Mouse (Mus musculus): ENCODE results near the gene Rnf207. TPM values are rescaled to one million over a fixed set of nuclear protein-coding genes. Genes with fewer than 3 reads are reported as not detected.
A peak's percentile ranks its signal among the peaks of the same experiment; 100 is the strongest.

Gene Rnf207
- total and polyA plus RNA-seq, 2 experiments from 2014 or later = 7.2 to 15.2 TPM

DNA sequence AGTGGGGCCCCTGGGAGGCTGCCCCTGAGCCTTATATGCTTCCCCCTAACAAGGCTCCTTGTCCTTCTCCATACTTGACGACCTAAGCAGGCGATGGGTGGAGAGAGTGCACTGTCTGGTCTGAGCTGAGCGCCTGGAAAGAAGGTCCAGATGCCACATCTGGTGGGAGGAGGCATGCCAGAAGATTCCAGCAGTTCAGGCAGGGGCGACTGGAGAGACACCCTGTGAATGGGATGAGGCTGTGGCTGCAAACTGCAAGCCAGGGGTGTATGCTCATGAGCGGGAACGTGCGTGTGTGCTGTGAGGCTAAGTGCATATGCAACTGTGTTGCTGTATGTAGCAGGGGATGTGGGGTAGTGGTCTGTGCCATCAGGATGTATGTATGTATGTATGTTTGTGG, 46.8 kb downstream of the Rnf207 start:
- Histone ChIP-seq H3K4me2 (ENCODE audit: low read depth, low read length, poor library complexity, severe bottlenecking) (no peak overlapping the region), H3K9me3 (ENCODE audit: low read length) (no peaks in the 10 kb centered on the region), H3K27ac (ENCODE audit: low read depth, low read length) (no peak overlapping the region), H3K36me3 (ENCODE audit: insufficient read depth, low read length) (peaks cover 25% of the 10 kb centered on the region), H3K9ac (replicated peaks; ENCODE audit: low read length, poor library complexity, severe bottlenecking) (no peak overlapping the region), H3K4me3 (ENCODE audit: low read depth, low read length) (no peak overlapping the region), H3K27me3 (ENCODE audit: insufficient read depth, low read length) (no peaks in the 10 kb centered on the region; the same call in 1 of the 2 replicates), H3K4me1 (ENCODE audit: insufficient read depth, low read length) (peaks cover 10% of the 10 kb centered on the region; the same call in 1 of the 2 replicates)
- ATAC-seq (ENCODE audit: low FRiP score) = no peak
- no peak for DNase-seq (ENCODE audit: low spot score)
- TF ChIP-seq CTCF (IDR thresholded peaks at IDR 0.05) = no peak
- WGBS = 72% methylated on average over 7 of the region's 7 CpGs

DNA sequence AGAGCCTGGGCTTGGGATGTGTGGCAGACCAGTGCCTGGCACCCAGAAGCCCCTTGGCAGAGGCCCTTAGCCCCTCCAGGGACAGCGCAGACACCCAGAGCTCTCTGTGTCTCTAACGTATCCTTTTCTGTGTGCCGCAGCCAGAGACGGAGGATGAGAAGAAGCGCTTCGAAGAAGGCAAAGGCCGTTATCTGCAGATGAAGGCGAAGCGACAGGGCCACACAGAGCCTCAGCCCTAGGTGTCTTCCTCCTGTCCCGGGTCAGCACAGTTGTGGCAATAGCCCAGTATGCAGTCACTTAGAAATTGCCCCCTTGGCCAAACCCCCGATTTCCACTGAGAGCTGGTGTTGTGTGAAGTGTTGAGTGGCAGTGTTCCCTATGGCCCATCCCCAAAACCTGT, 47.5 kb downstream of the Rnf207 start:
- H3K4me3 ChIP-seq (ENCODE audit: low read depth, low read length) = no peak overlapping the region
- peaks cover 25% of the 10 kb centered on the region for H3K36me3 ChIP-seq (ENCODE audit: insufficient read depth, low read length)
- H3K9me3 ChIP-seq (ENCODE audit: low read length) = no peaks in the 10 kb centered on the region
- no peak overlapping the region for H3K27ac ChIP-seq (ENCODE audit: low read depth, low read length)
- no peak for ATAC-seq (ENCODE audit: low FRiP score)
- no peak for TF ChIP-seq CTCF (IDR thresholded peaks at IDR 0.05)
- no peak overlapping the region for H3K4me2 ChIP-seq (ENCODE audit: low read depth, low read length, poor library complexity, severe bottlenecking)
- H3K27me3 ChIP-seq (ENCODE audit: insufficient read depth, low read length) = no peaks in the 10 kb centered on the region; the same call in 1 of the 2 replicates
- DNase-seq (ENCODE audit: low spot score) = no peak
- H3K9ac ChIP-seq (replicated peaks; ENCODE audit: low read length, poor library complexity, severe bottlenecking) = no peak overlapping the region
- WGBS = 92% methylated on average over 11 of the region's 11 CpGs
- H3K4me1 ChIP-seq (ENCODE audit: insufficient read depth, low read length) = peaks cover 10% of the 10 kb centered on the region; the same call in 1 of the 2 replicates

DNA sequence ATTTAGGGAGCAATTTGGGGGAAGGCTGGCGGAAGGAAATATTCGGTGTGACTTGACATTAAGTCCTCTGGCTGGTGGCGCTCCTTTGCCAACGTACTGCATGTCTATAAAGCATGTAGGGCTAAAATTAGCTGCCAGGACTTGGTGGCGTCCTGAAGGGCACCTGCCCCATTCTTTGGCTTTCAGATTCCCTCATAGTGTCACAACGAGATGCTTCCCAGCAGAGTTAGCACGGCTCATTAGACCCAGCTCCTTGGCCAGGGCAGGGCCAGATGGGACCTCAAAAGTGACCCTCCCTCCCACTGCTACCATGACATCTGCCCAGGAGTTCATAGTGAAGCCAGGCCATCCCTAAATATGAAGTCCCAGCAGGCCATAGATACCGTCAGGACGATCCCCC, 48.2 kb downstream of the Rnf207 start:
- Histone ChIP-seq H3K9me3 (ENCODE audit: low read length) (no peaks in the 10 kb centered on the region), H3K4me3 (ENCODE audit: low read depth, low read length) (no peak overlapping the region), H3K36me3 (ENCODE audit: insufficient read depth, low read length) (peaks cover 25% of the 10 kb centered on the region), H3K27ac (ENCODE audit: low read depth, low read length) (no peak overlapping the region), H3K4me1 (ENCODE audit: insufficient read depth, low read length) (peaks cover 10% of the 10 kb centered on the region; the same call in 1 of the 2 replicates), H3K9ac (replicated peaks; ENCODE audit: low read length, poor library complexity, severe bottlenecking) (no peak overlapping the region), H3K27me3 (ENCODE audit: insufficient read depth, low read length) (no peaks in the 10 kb centered on the region; the same call in 1 of the 2 replicates), H3K4me2 (ENCODE audit: low read depth, low read length, poor library complexity, severe bottlenecking) (no peak overlapping the region)
- DNase-seq (ENCODE audit: low spot score) (no peak), ATAC-seq (ENCODE audit: low FRiP score) (no peak)
- 80% methylated on average over 9 of the region's 9 CpGs for WGBS
- no peak for TF ChIP-seq CTCF (IDR thresholded peaks at IDR 0.05)

DNA sequence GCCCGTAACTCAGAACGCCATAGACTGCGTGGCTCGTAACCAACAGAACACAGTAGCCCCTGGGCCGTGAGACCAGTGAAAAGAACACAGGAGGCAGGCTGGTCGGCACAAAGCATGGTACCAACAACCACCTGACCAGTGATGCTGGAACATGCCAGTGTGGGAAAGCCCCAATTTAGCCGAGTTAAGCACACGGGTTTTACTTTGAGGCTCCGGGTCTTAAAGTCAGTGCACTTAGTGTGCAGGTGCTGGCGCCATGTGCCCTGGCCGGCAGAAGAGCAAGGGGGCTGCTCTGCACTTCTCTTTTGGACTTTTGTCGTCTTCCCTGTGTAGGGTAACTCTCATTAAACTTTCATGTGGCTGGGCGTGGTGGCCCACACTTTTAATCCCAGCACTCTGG, 48.8 kb downstream of the Rnf207 start:
- ATAC-seq (ENCODE audit: low FRiP score) (no peak), DNase-seq (ENCODE audit: low spot score) (no peak)
- TF ChIP-seq CTCF (IDR thresholded peaks at IDR 0.05) = no peak
- no peak overlapping the region for H3K9ac ChIP-seq (replicated peaks; ENCODE audit: low read length, poor library complexity, severe bottlenecking)
- H3K36me3 ChIP-seq (ENCODE audit: insufficient read depth, low read length) = peaks cover 25% of the 10 kb centered on the region
- peaks cover 7% of the 10 kb centered on the region; the same call in 1 of the 2 replicates for H3K4me1 ChIP-seq (ENCODE audit: insufficient read depth, low read length)
- no peak overlapping the region for H3K4me2 ChIP-seq (ENCODE audit: low read depth, low read length, poor library complexity, severe bottlenecking)
- H3K4me3 ChIP-seq (ENCODE audit: low read depth, low read length) = no peak overlapping the region
- no peaks in the 10 kb centered on the region for H3K27me3 ChIP-seq (ENCODE audit: insufficient read depth, low read length)
- H3K9me3 ChIP-seq (ENCODE audit: low read length) = no peaks in the 10 kb centered on the region
- WGBS = 85% methylated on average over 13 of the region's 13 CpGs
- H3K27ac ChIP-seq (ENCODE audit: low read depth, low read length) = no peak overlapping the region

DNA sequence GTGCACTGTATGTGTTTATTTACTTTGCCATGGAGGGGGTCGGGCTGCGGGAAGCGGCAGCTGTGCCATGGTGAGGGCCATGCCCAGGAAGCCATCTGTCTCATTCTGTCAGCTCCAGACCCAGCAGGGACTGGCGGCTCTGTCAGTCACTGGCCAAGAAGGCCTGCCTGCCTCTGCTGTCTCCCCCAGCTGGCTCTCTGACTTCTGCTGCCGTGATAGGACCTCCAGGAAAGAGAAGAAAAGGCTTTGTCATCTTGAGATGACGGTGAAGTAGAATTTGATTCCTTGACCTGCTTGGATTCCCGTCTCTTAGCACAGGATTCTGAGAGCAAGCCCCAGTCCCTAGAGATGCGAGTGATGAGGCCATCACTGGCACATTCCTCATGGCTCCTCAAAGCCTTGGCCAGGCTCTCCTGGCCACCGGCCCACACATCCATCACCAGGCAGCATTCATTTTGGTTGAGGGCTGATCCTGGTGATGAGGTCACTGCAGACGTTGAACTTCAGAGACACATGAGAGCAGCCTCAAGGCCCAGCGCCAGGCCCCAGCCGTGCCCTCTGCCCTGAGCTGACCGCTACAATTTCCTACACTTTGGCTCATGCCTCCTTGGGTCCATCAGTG, 50.9 kb downstream of the Rnf207 start:
- no peaks in the 10 kb centered on the region for H3K27me3 ChIP-seq (ENCODE audit: insufficient read depth, low read length)
- peak; percentile 69 for DNase-seq (ENCODE audit: low spot score)
- H3K4me1 ChIP-seq (ENCODE audit: insufficient read depth, low read length) = no peaks in the 10 kb centered on the region
- TF ChIP-seq CTCF (IDR thresholded peaks at IDR 0.05) = no peak
- H3K4me3 ChIP-seq (ENCODE audit: low read depth, low read length) = no peak overlapping the region
- 76% methylated on average over 13 of the region's 13 CpGs for WGBS
- H3K36me3 ChIP-seq (ENCODE audit: insufficient read depth, low read length) = peaks cover 32% of the 10 kb centered on the region
- H3K9me3 ChIP-seq (ENCODE audit: low read length) = no peaks in the 10 kb centered on the region
- no peak overlapping the region for H3K4me2 ChIP-seq (ENCODE audit: low read depth, low read length, poor library complexity, severe bottlenecking)
- no peak for ATAC-seq (ENCODE audit: low FRiP score)
- no peak overlapping the region for H3K9ac ChIP-seq (replicated peaks; ENCODE audit: low read length, poor library complexity, severe bottlenecking)
- H3K27ac ChIP-seq (ENCODE audit: low read depth, low read length) = no peak overlapping the region

DNA sequence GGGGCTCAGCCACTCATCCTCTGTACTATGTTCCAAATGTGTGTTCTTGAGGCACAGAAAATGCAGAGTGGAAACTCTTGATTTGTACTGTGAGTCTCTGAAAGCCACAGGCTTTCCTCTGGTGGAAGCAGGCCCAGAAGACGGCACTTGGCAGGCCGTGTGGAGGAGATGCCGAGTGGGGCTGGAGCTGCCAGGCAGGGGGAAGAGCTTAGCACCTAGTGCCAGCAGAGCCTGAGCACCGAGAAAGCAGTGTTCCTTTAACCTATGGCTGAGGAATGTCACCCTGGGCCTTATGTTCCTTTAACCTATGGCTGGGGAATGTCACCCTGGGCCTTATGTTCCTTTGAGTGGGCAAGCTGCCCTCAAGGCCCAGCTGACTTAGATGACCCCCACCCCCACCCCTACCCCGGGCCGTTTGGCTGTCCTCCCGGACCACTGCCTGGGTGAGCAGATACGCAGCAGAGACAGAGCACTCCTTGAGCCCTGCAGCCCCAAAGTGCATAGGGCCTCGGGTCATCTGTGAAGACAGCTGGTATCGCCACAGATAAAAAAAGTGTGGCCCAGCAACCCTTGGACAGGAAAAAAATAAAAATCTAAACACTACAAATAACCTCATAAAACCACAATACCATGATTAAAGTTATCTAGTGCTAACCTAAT, 52.4 kb downstream of the Rnf207 start:
- H3K27me3 ChIP-seq (ENCODE audit: insufficient read depth, low read length) = no peaks in the 10 kb centered on the region
- H3K9ac ChIP-seq (replicated peaks; ENCODE audit: low read length, poor library complexity, severe bottlenecking) = no peak overlapping the region
- H3K36me3 ChIP-seq (ENCODE audit: insufficient read depth, low read length) = peaks cover 25% of the 10 kb centered on the region
- no peak overlapping the region for H3K4me2 ChIP-seq (ENCODE audit: low read depth, low read length, poor library complexity, severe bottlenecking)
- 60% methylated on average over 10 of the region's 10 CpGs for WGBS
- H3K4me1 ChIP-seq (ENCODE audit: insufficient read depth, low read length) = 0 out of 2 replicates have a peak, but pooled peaks cover 3% of the 10 kb centered on the region
- peak; percentile 54 for DNase-seq (ENCODE audit: low spot score)
- no peak overlapping the region for H3K4me3 ChIP-seq (ENCODE audit: low read depth, low read length)
- TF ChIP-seq CTCF (IDR thresholded peaks at IDR 0.05) = no peak
- ATAC-seq (ENCODE audit: low FRiP score) = no peak
- no peak overlapping the region for H3K27ac ChIP-seq (ENCODE audit: low read depth, low read length)
- H3K9me3 ChIP-seq (ENCODE audit: low read length) = no peaks in the 10 kb centered on the region

Data from midbrain, postnatal 0 days (tissue).